Mouse (Mus musculus) forebrain, embryonic 12.5 days (tissue): ENCODE results near the gene Ehhadh. TPM values are rescaled to one million over a fixed set of nuclear protein-coding genes. Genes with fewer than 3 reads are reported as not detected.
"Not testable (repeated sequence)": the region's sequence is repeated elsewhere in the genome, so short reads cannot be mapped to it uniquely, and the experiment has no call there.

Experiments used
- ATAC-seq: fragments of 200-750 bp; cut with Nextera tagmentation; 2 replicates; pipeline ENCODE4 v1.8.0; 2017; ENCODE audit warnings: moderate TSS enrichment; ENCODE audit not compliant: low FRiP score
- H3K27ac ChIP-seq: fragments of 300-500 bp; sonication (generic); 2 replicates; pipeline ENCODE4 v1.5.1; 2016; ENCODE audit warnings: mild to moderate bottlenecking
- H3K27me3 ChIP-seq: fragments of 300-500 bp; sonication (generic); 2 replicates; pipeline ENCODE4 v1.6.1; 2016; ENCODE audit warnings: mild to moderate bottlenecking
- H3K36me3 ChIP-seq: fragments of 300-500 bp; sonication (generic); replicated peaks from 2 replicates; pipeline ENCODE4 v1.6.1; 2016; ENCODE audit warnings: mild to moderate bottlenecking
- H3K4me1 ChIP-seq: fragments of 300-500 bp; sonication (generic); 2 replicates; pipeline ENCODE4 v1.6.1; 2016
- H3K4me2 ChIP-seq: fragments of 300-500 bp; sonication (generic); 2 replicates; pipeline ENCODE4 v1.6.1; 2016; ENCODE audit warnings: mild to moderate bottlenecking, moderate library complexity
- H3K4me3 ChIP-seq: fragments of 300-500 bp; sonication (generic); replicated peaks from 2 replicates; pipeline ENCODE4 v1.5.1; 2016; ENCODE audit warnings: mild to moderate bottlenecking
- H3K9ac ChIP-seq: fragments of 300-500 bp; sonication (generic); 2 replicates; pipeline ENCODE4 v1.6.1; 2016; ENCODE audit warnings: mild to moderate bottlenecking
- H3K9me3 ChIP-seq: fragments of 300-500 bp; sonication (generic); 2 replicates; pipeline ENCODE4 v1.6.1; 2016
- WGBS: fragments of 180-500 bp; shearing (Covaris S2); methylation state at CpG from one replicate; pipeline ENCODE4 v1.1.7; 2016; 5-methylcytosine and 5-hydroxymethylcytosine counted together
- polyA plus RNA-seq: library from polyadenylated mRNA; unstranded; fragments of >200 nt; fragmentation: Nextera tagmentation; extraction: Ambion mirVana; gene quantifications from 2 replicates; pipeline ENCODE4 v1.2.1, GENCODE M21; 2016

Ehhadh gene
- polyA plus RNA-seq, 1 experiment from 2014 or later: 1.0 TPM

- not testable (repeated sequence) for H3K36me3 ChIP-seq, H3K27me3 ChIP-seq, H3K9me3 ChIP-seq, ATAC-seq, H3K27ac ChIP-seq
- H3K4me3 ChIP-seq: peak overlapping the region; percentile 81
- peaks cover 17% of the 10 kb centered on the region for H3K4me1 ChIP-seq
- H3K9ac ChIP-seq: peak overlapping the region; percentile 77; the same call in 1 of the 2 replicates
- 42% methylated on average over 2 of the region's 2 CpGs for WGBS
- peak overlapping the region; percentile 83 for H3K4me2 ChIP-seq
Measured at GRCm38 (mm10) chr16:21793080-21793810, 5.6 kb upstream of the Ehhadh start.

- H3K36me3 ChIP-seq: no peaks in the 10 kb centered on the region
- H3K27me3 ChIP-seq: peaks cover 5% of the 10 kb centered on the region; the same call in 1 of the 2 replicates
- 67% methylated on average over 3 of the region's 3 CpGs for WGBS
- no peak overlapping the region for H3K9ac ChIP-seq
- peaks cover 27% of the 10 kb centered on the region for H3K4me1 ChIP-seq
- no peak overlapping the region for H3K4me2 ChIP-seq
- H3K9me3 ChIP-seq: no peaks in the 10 kb centered on the region
- no peak overlapping the region for H3K4me3 ChIP-seq
- ATAC-seq: no peak
- no peak overlapping the region for H3K27ac ChIP-seq
Measured at GRCm38 (mm10) chr16:21791779-21792178, 4.2 kb upstream of the Ehhadh start.

DNA sequence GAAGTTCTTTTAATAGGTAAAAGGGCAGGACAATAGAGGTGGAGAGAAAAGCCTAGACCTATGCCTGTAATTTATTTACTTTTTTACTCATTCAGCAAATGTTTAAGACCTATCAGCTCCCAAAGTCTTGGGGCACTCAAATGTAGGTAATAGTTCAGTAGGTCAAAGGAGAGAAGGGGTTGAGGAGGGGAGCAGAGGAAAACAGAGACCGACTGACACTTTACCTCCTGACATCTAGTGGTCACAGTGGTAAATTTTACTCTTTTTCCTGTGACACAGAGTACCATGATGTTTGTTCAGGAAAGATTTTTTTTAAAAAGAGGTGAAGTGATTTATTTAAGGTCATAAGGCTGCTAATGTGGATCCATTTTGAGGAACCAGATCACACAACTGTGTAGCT lies 2.9 kb upstream of the Ehhadh start:
- Histone ChIP-seq H3K36me3 (no peaks in the 10 kb centered on the region), H3K27me3 (peaks cover 5% of the 10 kb centered on the region; the same call in 1 of the 2 replicates), H3K9me3 (no peaks in the 10 kb centered on the region), H3K4me3 (no peak overlapping the region), H3K9ac (no peak overlapping the region), H3K4me2 (no peak overlapping the region), H3K27ac (no peak overlapping the region), H3K4me1 (peaks cover 21% of the 10 kb centered on the region)
- 16% methylated on average over 1 of the region's 1 CpGs for WGBS
- no peak for ATAC-seq

GRCm38 (mm10) chr16:21789180-21789579 lies 1.6 kb upstream of the Ehhadh start:
- Histone ChIP-seq H3K4me2 (no peak overlapping the region), H3K27ac (no peak overlapping the region), H3K4me1 (peaks cover 15% of the 10 kb centered on the region), H3K4me3 (no peak overlapping the region), H3K36me3 (no peaks in the 10 kb centered on the region), H3K9me3 (no peaks in the 10 kb centered on the region), H3K27me3 (peaks cover 5% of the 10 kb centered on the region; the same call in 1 of the 2 replicates), H3K9ac (no peak overlapping the region)
- 83% methylated on average over 2 of the region's 2 CpGs for WGBS
- ATAC-seq: no peak

DNA sequence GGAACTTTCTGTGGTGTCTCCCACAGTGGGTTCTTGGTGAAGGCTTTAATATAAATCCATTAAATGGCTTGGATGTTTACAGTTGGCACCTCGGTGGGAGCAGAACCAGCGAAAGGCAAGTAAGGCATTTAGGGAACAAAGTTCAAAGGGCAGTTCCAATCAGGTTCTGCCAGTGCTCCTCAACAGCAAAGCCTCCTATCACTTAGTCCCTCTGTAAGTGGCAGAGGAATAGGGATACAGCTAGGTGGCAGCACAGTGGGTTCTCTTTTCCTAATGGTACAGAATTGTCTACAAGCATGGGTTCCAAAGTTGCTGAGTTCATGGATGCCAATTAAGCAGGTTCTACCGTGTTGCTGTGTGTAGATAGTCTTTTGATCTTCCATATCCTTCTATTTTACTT lies 974 bp upstream of the Ehhadh start:
- H3K4me1 ChIP-seq: peaks cover 13% of the 10 kb centered on the region
- H3K9me3 ChIP-seq: no peaks in the 10 kb centered on the region
- H3K36me3 ChIP-seq: no peaks in the 10 kb centered on the region
- H3K9ac ChIP-seq: no peak overlapping the region
- H3K4me3 ChIP-seq: no peak overlapping the region
- H3K27ac ChIP-seq: no peak overlapping the region
- no peak overlapping the region for H3K4me2 ChIP-seq
- H3K27me3 ChIP-seq: peaks cover 5% of the 10 kb centered on the region; the same call in 1 of the 2 replicates
- no peak for ATAC-seq
- WGBS: 50% methylated on average over 3 of the region's 3 CpGs

DNA sequence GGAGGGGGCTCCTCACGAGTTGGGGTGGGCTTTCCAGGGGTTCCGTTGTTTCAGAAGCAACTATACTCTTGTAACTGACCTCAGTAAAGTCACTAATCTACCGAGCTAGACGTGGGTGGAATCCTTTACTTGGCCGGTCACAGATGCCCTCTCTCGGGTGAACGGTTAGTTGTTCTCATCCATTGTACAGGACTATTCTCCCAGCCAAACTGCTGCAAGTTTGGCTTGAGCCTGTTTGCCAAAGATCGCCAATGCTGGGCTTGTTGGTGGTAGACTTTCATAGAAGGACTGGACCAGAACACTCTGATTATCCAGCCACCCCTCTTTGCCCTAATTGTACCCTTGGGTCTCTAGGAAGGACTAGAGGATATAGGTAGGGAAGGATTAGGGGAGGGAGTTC lies 1.3 kb downstream of the Ehhadh start:
- Histone ChIP-seq H3K4me2 (no peak overlapping the region), H3K4me1 (peaks cover 10% of the 10 kb centered on the region), H3K9me3 (no peaks in the 10 kb centered on the region), H3K27me3 (peaks cover 5% of the 10 kb centered on the region; the same call in 1 of the 2 replicates), H3K36me3 (no peaks in the 10 kb centered on the region), H3K4me3 (no peak overlapping the region), H3K9ac (no peak overlapping the region), H3K27ac (no peak overlapping the region)
- 89% methylated on average over 8 of the region's 8 CpGs for WGBS
- no peak for ATAC-seq

- Histone ChIP-seq H3K9ac (no peak overlapping the region), H3K4me3 (no peak overlapping the region), H3K9me3 (no peaks in the 10 kb centered on the region), H3K27me3 (peaks cover 5% of the 10 kb centered on the region; the same call in 1 of the 2 replicates), H3K36me3 (no peaks in the 10 kb centered on the region), H3K4me2 (no peak overlapping the region), H3K27ac (no peak overlapping the region), H3K4me1 (peaks cover 10% of the 10 kb centered on the region)
- ATAC-seq: no peak
- 70% methylated on average over 4 of the region's 4 CpGs for WGBS
Measured at GRCm38 (mm10) chr16:21785000-21785399, 2.6 kb downstream of the Ehhadh start.

GRCm38 (mm10) chr16:21782807-21783206 lies 4.8 kb downstream of the Ehhadh start:
- H3K4me3 ChIP-seq: no peak overlapping the region
- no peaks in the 10 kb centered on the region for H3K27me3 ChIP-seq
- no peak overlapping the region for H3K9ac ChIP-seq
- H3K9me3 ChIP-seq: no peaks in the 10 kb centered on the region
- WGBS: 71% methylated on average over 2 of the region's 2 CpGs
- H3K36me3 ChIP-seq: no peaks in the 10 kb centered on the region
- H3K27ac ChIP-seq: no peak overlapping the region
- no peak for ATAC-seq
- peaks cover 7% of the 10 kb centered on the region for H3K4me1 ChIP-seq
- H3K4me2 ChIP-seq: no peak overlapping the region

DNA sequence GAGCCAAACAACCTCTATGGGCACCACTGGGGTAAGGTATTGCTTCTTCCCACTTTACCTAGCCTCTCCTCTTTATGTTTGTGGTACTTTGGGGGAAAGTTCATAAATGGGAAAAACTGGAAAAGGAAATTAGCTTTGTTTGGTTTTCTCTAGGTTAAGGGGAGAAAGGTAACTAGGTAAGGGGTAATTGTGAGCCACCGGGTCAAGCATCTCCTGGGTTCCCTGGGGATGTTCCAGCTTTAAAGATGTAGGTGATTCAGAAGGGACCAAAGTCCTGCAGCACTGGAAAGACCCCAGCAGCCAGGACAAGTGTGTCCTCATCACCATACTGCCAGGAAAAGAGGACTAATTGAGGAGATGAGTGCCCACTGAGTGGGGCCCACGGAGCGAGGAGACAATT lies 5.7 kb downstream of the Ehhadh start:
- Histone ChIP-seq H3K4me2 (no peak overlapping the region), H3K36me3 (no peaks in the 10 kb centered on the region), H3K4me1 (no peaks in the 10 kb centered on the region), H3K27ac (no peak overlapping the region), H3K9ac (no peak overlapping the region), H3K27me3 (no peaks in the 10 kb centered on the region), H3K9me3 (no peaks in the 10 kb centered on the region), H3K4me3 (no peak overlapping the region)
- ATAC-seq: no peak
- WGBS: 79% methylated on average over 3 of the region's 3 CpGs

GRCm38 (mm10) chr16:21781277-21781676 lies 6.3 kb downstream of the Ehhadh start:
- no peak overlapping the region for H3K4me2 ChIP-seq
- H3K9ac ChIP-seq: no peak overlapping the region
- no peaks in the 10 kb centered on the region for H3K27me3 ChIP-seq
- no peaks in the 10 kb centered on the region for H3K36me3 ChIP-seq
- ATAC-seq: no peak
- no peaks in the 10 kb centered on the region for H3K4me1 ChIP-seq
- WGBS: 78% methylated on average over 3 of the region's 3 CpGs
- no peak overlapping the region for H3K27ac ChIP-seq
- no peaks in the 10 kb centered on the region for H3K9me3 ChIP-seq
- H3K4me3 ChIP-seq: no peak overlapping the region

DNA sequence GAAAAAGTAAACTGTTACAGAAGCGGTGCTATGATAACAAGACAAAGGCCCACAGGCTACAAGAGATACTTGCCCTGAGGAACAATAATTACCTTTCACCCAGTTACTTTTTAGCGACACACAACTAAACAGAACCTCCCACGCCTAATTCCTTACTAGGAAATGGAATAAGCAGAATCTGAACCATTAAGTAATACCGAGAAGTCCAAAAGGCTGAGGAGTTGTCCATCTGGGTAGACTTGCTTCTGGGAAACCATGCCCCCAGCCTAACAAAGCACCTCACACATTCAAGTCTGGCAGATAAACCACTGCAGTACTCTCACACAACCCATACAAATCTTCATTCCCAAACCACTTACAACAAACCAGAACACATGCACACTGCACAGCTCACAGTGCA lies 8.5 kb downstream of the Ehhadh start:
- Histone ChIP-seq H3K27ac (no peak overlapping the region), H3K36me3 (no peaks in the 10 kb centered on the region), H3K4me2 (no peak overlapping the region), H3K4me1 (no peaks in the 10 kb centered on the region), H3K27me3 (no peaks in the 10 kb centered on the region), H3K4me3 (no peak overlapping the region), H3K9me3 (no peaks in the 10 kb centered on the region), H3K9ac (no peak overlapping the region)
- 91% methylated on average over 4 of the region's 4 CpGs for WGBS
- ATAC-seq: no peak

- Histone ChIP-seq H3K4me3 (peak overlapping the region; percentile 30), H3K27ac (no peak overlapping the region), H3K4me1 (no peaks in the 10 kb centered on the region), H3K4me2 (peak overlapping the region; percentile 31; the same call in 1 of the 2 replicates), H3K9me3 (no peaks in the 10 kb centered on the region), H3K36me3 (no peaks in the 10 kb centered on the region), H3K9ac (no peak overlapping the region), H3K27me3 (no peaks in the 10 kb centered on the region)
- ATAC-seq: no peak
- 43% methylated on average over 3 of the region's 3 CpGs for WGBS
Measured at GRCm38 (mm10) chr16:21778293-21778866, 9.2 kb downstream of the Ehhadh start.

- Histone ChIP-seq H3K9me3 (no peaks in the 10 kb centered on the region), H3K36me3 (no peaks in the 10 kb centered on the region), H3K9ac (no peak overlapping the region), H3K4me2 (no peak overlapping the region), H3K27ac (no peak overlapping the region), H3K4me1 (no peaks in the 10 kb centered on the region), H3K4me3 (no peak overlapping the region), H3K27me3 (no peaks in the 10 kb centered on the region)
- no peak for ATAC-seq
- WGBS: 85% methylated on average over 4 of the region's 4 CpGs
Measured at GRCm38 (mm10) chr16:21774725-21775124, 12.9 kb downstream of the Ehhadh start.
